Mouse (Mus musculus) brain, embryonic 14.5 days (tissue): ENCODE results near the gene Nfia.

Experiments
- CTCF ChIP-seq: fragments of 200-500 bp; IDR thresholded peaks from 2 replicates; pipeline ENCODE4 v1.5.1; 2012; ENCODE audit warnings: inconsistent platforms, mild to moderate bottlenecking, moderate library complexity, borderline replicate concordance; ENCODE audit not compliant: insufficient read depth, insufficient read length; ENCODE audit errors: extremely low read depth
- POLR2A ChIP-seq: fragments of 200-500 bp; IDR thresholded peaks from 2 replicates; pipeline ENCODE4 v1.6.1; 2012; ENCODE audit warnings: mild to moderate bottlenecking, inconsistent platforms, borderline replicate concordance; ENCODE audit not compliant: poor library complexity, insufficient read depth, insufficient read length, severe bottlenecking; ENCODE audit errors: extremely low read depth

DNA sequence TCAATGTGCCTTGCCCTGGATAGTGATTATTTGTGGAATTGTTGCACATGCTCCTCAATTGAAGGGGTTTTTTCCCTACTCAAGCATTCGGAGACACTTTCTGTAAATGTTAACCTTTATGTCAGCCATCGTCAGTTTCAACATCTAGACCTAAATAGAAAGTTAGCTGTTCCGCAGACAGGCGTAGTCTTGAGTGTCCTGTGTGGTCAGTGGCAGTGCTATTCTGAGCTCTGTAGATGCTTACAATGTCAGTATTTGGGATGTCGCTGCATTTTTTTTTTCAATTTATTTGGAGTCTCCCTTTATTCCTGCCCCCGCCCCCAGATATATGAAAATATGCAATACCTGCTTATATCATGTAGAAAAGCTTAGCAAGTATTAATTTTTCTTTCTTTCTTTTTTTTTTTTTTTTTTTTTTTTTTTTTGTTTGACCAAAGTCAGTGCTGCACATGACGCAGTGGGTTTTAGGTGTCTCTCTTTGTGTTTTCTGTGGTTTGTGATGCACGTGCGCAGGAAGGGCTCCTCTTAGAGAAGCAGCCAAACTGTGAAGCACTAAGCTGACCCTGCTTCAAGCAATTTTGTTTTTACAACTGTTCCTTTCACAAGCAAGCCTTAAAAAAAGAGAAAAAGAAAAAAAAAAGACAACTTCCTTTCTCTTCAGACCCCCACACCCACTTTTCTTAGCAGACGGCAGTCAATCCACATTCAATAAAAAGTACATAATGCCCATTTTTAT, 340.9 kb downstream of the Nfia start:
- TF ChIP-seq POLR2A, result no peak
- TF ChIP-seq CTCF, result no peak
